Mouse (Mus musculus): ENCODE measurements at regions not wholly inside any gene's neighbourhood (a gene's known extent, or its start where the extent isn't known, plus 50 kb on each side); places are given as distances from the start of the nearest gene placed in this dataset.
"Not testable (repeated sequence)": the region's sequence is repeated elsewhere in the genome, so short reads cannot be mapped to it uniquely, and the experiment has no call there.

DNA sequence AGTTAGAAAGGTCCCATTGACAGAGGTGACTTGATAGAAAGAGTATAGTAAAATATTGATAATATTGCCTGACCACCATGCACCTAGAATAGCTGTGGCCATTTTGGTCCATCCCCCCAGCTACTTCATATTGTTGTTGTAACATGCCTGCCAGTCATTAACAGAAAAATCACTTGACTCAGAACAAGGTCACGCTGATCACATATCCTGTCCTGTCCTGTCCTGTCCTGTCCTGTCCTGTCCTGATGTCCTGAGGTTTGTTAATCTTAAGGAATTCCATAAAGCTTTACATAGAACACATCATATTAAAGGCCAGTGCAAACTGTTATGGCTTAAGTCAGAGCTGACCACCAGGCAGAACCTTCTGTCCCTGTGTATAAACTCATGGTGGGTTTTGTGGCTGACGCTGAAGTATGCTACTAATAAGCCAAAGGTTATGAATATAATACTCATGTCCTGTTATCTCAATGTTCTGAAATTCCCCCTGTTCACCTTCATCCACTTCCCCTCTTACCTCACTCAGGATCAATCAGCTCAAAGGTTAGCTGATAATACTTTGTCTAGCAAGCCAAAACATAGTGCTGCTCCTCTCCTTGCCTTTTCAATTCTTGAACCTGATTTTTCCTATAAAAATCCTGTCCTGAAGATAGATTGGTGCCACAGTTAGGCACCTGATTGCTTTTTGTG lies 173.7 kb downstream of the Alg10b start:
- DNase-seq (ENCODE audit: low spot score), result no peak

DNA sequence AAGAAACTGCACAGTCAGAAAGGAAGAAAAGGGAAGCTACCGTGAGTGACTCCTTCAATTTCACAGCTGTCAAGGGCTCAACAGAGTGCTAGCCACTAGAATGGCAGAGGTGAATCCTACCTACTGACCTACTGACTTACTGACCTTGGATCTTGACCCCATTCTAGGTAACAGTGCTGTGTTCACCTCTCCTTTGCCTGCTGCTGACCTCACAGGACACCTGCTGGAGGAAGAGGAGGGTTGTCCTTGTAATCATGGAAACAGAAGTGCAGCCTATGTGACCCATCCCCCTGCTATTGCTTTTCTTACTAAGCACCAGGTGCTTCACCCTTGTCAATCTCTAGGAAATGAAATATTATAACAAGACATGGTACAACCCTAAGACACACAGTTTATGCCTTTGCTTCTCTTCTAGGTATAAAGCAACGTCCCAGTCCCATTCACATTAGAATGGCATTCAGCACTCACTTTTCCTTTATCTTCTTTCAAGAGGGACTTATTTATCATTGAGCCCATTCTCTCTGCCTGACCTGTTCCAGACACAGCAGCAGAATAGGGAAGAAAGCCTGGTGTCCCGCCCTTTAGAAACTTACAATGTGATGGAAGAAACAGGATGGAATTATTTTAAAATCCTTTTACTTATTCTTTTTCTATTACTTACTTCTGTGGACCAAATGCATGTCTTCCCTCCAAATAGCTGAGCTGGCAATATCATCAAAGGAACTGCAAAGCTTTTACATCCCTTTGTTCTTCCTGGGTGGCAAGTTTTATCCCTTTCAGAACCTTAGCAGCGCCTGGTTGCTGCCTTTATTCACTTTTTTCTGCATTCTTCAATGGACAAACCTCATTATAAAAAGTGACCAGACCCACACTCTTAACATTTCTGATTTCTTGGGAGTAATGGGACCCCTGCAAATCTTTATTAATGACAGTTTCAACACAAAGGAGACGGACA lies 176.5 kb downstream of the Alg10b start:
- DNase-seq (ENCODE audit: low spot score), result no peak

DNA sequence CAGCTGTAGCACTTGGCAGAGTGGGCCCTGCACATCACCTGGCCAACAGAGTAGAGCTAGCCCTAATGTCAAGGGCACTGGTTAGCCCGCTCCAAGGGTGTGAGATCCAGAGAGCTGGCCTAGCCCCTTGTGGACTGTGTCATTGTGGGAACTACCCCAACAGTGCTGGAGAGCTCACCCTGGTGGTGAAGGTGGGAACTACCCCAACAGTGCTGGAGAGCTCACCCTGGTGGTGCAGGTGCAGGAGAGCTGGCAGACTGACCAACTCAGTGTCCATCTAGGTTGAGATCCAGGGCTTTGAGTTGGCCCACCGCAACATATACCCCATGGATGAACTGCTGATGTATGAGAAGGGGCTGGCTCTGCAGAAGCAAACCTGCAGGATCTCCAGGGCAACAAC lies 196.7 kb downstream of the Alg10b start:
- no peak for DNase-seq (ENCODE audit: low spot score)

DNA sequence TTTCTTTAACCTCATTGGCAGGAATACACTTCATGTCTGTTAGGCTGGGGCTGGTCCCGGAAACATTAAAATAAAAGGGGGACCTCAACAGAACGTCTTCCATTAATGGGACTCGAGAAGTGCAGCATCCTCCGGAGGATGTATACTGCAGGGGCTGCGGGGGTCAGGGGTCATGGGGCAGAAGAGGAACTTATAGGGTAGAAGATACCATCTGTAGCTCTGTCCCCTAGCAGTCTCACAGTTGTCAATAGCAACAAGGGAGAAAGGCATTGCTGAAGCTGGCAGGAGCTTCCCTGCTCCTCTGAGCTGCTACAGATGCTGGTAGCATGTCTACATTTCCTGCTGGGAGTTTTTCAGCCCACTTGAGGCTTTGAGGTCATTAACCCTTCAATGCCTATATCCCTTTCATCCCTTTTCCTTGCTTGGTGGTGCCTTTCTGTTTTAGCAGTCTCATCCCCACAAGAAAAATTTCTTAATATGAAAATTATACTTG lies 198.1 kb downstream of the Alg10b start:
- DNase-seq (ENCODE audit: low spot score), result no peak

DNA sequence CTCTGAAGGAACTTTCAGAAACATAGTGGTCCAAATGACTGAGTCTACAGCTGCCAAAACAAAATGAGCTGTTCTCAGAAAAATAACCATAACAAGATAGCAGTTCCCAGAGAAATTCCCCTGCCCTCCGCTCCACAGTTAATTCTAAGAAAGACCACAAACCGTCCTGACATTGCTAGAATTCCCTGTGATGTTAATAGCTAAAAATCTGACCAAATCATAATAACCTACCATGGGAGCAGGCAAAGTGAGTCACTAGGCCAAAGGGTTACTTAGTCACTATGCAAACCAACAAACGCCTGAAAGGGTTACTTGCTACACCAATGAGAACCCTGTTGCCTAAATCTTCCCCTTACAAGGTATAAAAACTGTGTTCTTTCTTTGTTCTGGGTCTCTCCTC lies 206.9 kb downstream of the Alg10b start:
- DNase-seq (ENCODE audit: low spot score), result not testable (repeated sequence)

DNA sequence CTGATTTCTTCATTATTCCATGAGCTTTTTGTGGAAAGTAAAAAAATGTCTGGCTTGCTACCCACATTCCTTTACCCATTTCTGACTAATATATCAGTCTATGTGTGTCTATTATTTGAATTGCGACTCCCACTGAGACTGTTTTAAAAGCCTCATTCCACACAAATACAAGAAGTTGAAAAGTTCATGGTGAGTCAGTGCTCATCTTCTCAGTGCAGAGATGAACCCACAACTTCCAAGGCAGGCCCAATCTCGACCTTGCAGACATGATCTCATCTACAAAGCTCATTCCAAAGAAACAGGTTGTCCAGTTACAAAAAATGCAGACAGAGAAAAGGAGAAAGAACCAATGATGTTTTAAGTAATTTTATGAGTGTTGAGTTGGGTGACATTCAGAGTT lies 208.0 kb downstream of the Alg10b start:
- DNase-seq (ENCODE audit: low spot score), result no peak

DNA sequence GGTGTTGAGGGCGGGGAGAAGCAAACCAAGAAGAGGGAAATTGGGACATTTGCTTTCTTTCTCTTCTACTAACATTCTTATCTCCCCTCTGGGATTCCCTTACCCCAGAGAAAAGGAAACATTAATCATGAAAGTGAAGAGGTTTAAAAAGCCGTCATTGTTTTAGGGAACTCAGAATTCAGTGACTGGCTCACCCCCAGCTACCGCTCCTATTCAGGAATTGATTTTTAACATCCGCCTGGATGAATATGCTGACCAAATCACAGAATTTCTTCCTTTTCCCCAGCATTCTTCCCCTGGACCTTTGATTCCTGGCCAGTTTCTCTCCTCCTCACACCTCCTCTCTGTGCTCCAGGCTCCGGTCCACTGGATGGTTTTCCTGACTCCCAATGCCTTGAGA lies 211.2 kb downstream of the Alg10b start:
- no peak for DNase-seq (ENCODE audit: low spot score)

Data from adipocyte (in vitro differentiated cells).